Mouse (Mus musculus) heart, embryonic 13.5 days (tissue): ENCODE measurements around the gene Wdhd1. TPM values are rescaled to one million over a fixed set of nuclear protein-coding genes. Genes with fewer than 3 reads are reported as not detected.

Experiments
- ATAC-seq: fragments of 200-750 bp; cut with Nextera tagmentation; 2 replicates; pipeline ENCODE4 v1.8.0; 2017; ENCODE audit warnings: moderate TSS enrichment; ENCODE audit not compliant: insufficient number of reproducible peaks, low FRiP score, low TSS enrichment; ENCODE audit errors: extremely low read depth
- H3K27ac ChIP-seq: fragments of 300-500 bp; sonication (generic); replicated peaks from 2 replicates; pipeline ENCODE4 v1.5.1; 2015; ENCODE audit warnings: moderate library complexity, mild to moderate bottlenecking, inconsistent platforms
- H3K27me3 ChIP-seq: fragments of 300-500 bp; sonication (generic); replicated peaks from 2 replicates; pipeline ENCODE4 v1.6.1; 2015; ENCODE audit warnings: mild to moderate bottlenecking, inconsistent platforms
- H3K36me3 ChIP-seq: fragments of 300-500 bp; sonication (generic); 2 replicates; pipeline ENCODE4 v1.6.1; 2015; ENCODE audit warnings: mild to moderate bottlenecking, inconsistent platforms
- H3K4me1 ChIP-seq: fragments of 300-500 bp; sonication (generic); 2 replicates; pipeline ENCODE4 v1.6.1; 2015; ENCODE audit warnings: inconsistent platforms
- H3K4me2 ChIP-seq: fragments of 300-500 bp; sonication (generic); 2 replicates; pipeline ENCODE4 v1.6.1; 2015; ENCODE audit warnings: inconsistent platforms, mild to moderate bottlenecking, moderate library complexity
- H3K4me3 ChIP-seq: fragments of 300-500 bp; sonication (generic); 2 replicates; pipeline ENCODE4 v1.5.1; 2015; ENCODE audit warnings: moderate library complexity, mild to moderate bottlenecking, inconsistent platforms
- H3K9ac ChIP-seq: fragments of 300-500 bp; sonication (generic); 2 replicates; pipeline ENCODE4 v1.6.1; 2015; ENCODE audit warnings: inconsistent platforms, mild to moderate bottlenecking, moderate library complexity
- H3K9me3 ChIP-seq: fragments of 300-500 bp; sonication (generic); 2 replicates; pipeline ENCODE4 v1.6.1; 2016; ENCODE audit warnings: inconsistent platforms
- WGBS: fragments of 180-500 bp; shearing (Covaris S2); methylation state at CpG from one replicate; pipeline ENCODE4 v1.1.7; 2015; ENCODE audit warnings: mixed read lengths; 5-methylcytosine and 5-hydroxymethylcytosine counted together
- polyA plus RNA-seq: library from polyadenylated mRNA; unstranded; fragments of >200 nt; fragmentation: Nextera tagmentation; extraction: Ambion mirVana; gene quantifications from 2 replicates; pipeline ENCODE4 v1.2.1, GENCODE M21; 2015

The Wdhd1 gene
- polyA plus RNA-seq, 1 experiment from 2014 or later = 16.4 TPM

- H3K27me3 ChIP-seq = peaks cover 2% of the 10 kb centered on the region; the same call in 1 of the 2 replicates
- H3K9ac ChIP-seq = no peak overlapping the region
- H3K36me3 ChIP-seq = no peaks in the 10 kb centered on the region
- H3K4me2 ChIP-seq = no peak overlapping the region
- no peak overlapping the region for H3K27ac ChIP-seq
- H3K4me3 ChIP-seq = no peak overlapping the region
- H3K4me1 ChIP-seq = peaks cover 3% of the 10 kb centered on the region
- 75% methylated on average over 6 of the region's 6 CpGs for WGBS
- no peak for ATAC-seq
- H3K9me3 ChIP-seq = no peaks in the 10 kb centered on the region
These were observed 83.2 kb downstream of the Wdhd1 start for GRCm38 (mm10) chr14:47193506-47193905.

- no peaks in the 10 kb centered on the region for H3K36me3 ChIP-seq
- 52% methylated on average over 5 of the region's 5 CpGs for WGBS
- no peak overlapping the region for H3K27ac ChIP-seq
- no peak for ATAC-seq
- H3K9me3 ChIP-seq = no peaks in the 10 kb centered on the region
- no peak overlapping the region for H3K9ac ChIP-seq
- no peak overlapping the region for H3K4me2 ChIP-seq
- H3K4me3 ChIP-seq = no peak overlapping the region
- peaks cover 18% of the 10 kb centered on the region for H3K27me3 ChIP-seq
- peaks cover 12% of the 10 kb centered on the region for H3K4me1 ChIP-seq
These were observed 84.8 kb downstream of the Wdhd1 start for GRCm38 (mm10) chr14:47191861-47192260.

Other genes starting within 250 kb of the Wdhd1 start
- gene Gch1, start 87.4 kb downstream of the Wdhd1 start, polyA plus RNA-seq = 5.4 and 5.5 TPM in 2 replicates
- 1.8 and 2.4 TPM in 2 replicates for gene Socs4, start 74 bp upstream of the Wdhd1 start, polyA plus RNA-seq
- gene Mapk1ip1l, start 21.4 kb upstream of the Wdhd1 start, polyA plus RNA-seq = 43.1 and 44.5 TPM in 2 replicates
- gene Lgals3, start 90.9 kb upstream of the Wdhd1 start, polyA plus RNA-seq = 2.7 and 4.3 TPM in 2 replicates
- 31.0 and 33.4 TPM in 2 replicates for gene Dlgap5, start 141.6 kb upstream of the Wdhd1 start, polyA plus RNA-seq
- gene Fbxo34, start 173.6 kb upstream of the Wdhd1 start, polyA plus RNA-seq = 15.1 and 16.0 TPM in 2 replicates